Mouse (Mus musculus) brain, embryonic 14.5 days (tissue): ENCODE data around the gene Rpl7l1. TPM values are rescaled to one million over a fixed set of nuclear protein-coding genes. Genes with fewer than 3 reads are reported as not detected.

Experiments
- DNase-seq: peaks from one replicate; pipeline ENCODE4 v3.0.0-alpha.2; 2011; ENCODE audit warnings: low read depth
- CTCF ChIP-seq: fragments of 200-500 bp; IDR thresholded peaks from 2 replicates; pipeline ENCODE4 v1.5.1; 2012; ENCODE audit warnings: inconsistent platforms, mild to moderate bottlenecking, moderate library complexity, borderline replicate concordance; ENCODE audit not compliant: insufficient read depth, insufficient read length; ENCODE audit errors: extremely low read depth
- POLR2A ChIP-seq: fragments of 200-500 bp; IDR thresholded peaks from 2 replicates; pipeline ENCODE4 v1.6.1; 2012; ENCODE audit warnings: mild to moderate bottlenecking, inconsistent platforms, borderline replicate concordance; ENCODE audit not compliant: poor library complexity, insufficient read depth, insufficient read length, severe bottlenecking; ENCODE audit errors: extremely low read depth
- polyA plus RNA-seq: library from polyadenylated mRNA; depleted of rRNA; stranded (reverse); fragments of >200 nt; gene quantifications from 2 replicates; pipeline ENCODE4 v1.2.3, GENCODE M21; 2012; rRNA removed

The Rpl7l1 gene
- polyA plus RNA-seq, 1 experiment, result 68.7 TPM

GRCm38 (mm10) chr17:46725731-46726645 lies 56.5 kb downstream of the Rpl7l1 start:
- no peak for DNase-seq
- TF ChIP-seq CTCF (no peak), POLR2A (no peak)

GRCm38 (mm10) chr17:46725273-46725672 lies 57.2 kb downstream of the Rpl7l1 start:
- peak; percentile 46 for DNase-seq
- TF ChIP-seq POLR2A (no peak), CTCF (peak; percentile 57; the same call in 1 of the 2 replicates)

GRCm38 (mm10) chr17:46724477-46725084 lies 57.9 kb downstream of the Rpl7l1 start:
- DNase-seq, result no peak
- no peak for TF ChIP-seq POLR2A
- no peak for TF ChIP-seq CTCF

Other genes with a start within 250 kb of the Rpl7l1 start
- 37.5 and 50.4 TPM in 2 replicates for gene Cul9, start 236.3 kb downstream of the Rpl7l1 start, polyA plus RNA-seq
- 83.2 and 87.6 TPM in 2 replicates for gene Srf, start 226.5 kb downstream of the Rpl7l1 start, polyA plus RNA-seq
- 22.9 and 38.7 TPM in 2 replicates for gene Ptk7, start 153.2 kb downstream of the Rpl7l1 start, polyA plus RNA-seq
- 30.0 and 34.5 TPM in 2 replicates for gene Klc4, start 136.7 kb downstream of the Rpl7l1 start, polyA plus RNA-seq
- gene Mrpl2, start 136.4 kb downstream of the Rpl7l1 start, polyA plus RNA-seq, result 47.2 and 53.1 TPM in 2 replicates
- gene Cul7, start 132.3 kb downstream of the Rpl7l1 start, polyA plus RNA-seq, result 69.4 and 88.5 TPM in 2 replicates
- gene Rrp36, start 108.3 kb downstream of the Rpl7l1 start, polyA plus RNA-seq, result 36.7 and 37.2 TPM in 2 replicates
- gene Mea1, start 103.9 kb downstream of the Rpl7l1 start, polyA plus RNA-seq, result 141 and 144 TPM in 2 replicates
- 169 and 175 TPM in 2 replicates for gene Klhdc3, start 101.8 kb downstream of the Rpl7l1 start, polyA plus RNA-seq
- gene Ppp2r5d, start 77.6 kb downstream of the Rpl7l1 start, polyA plus RNA-seq, result 112 and 114 TPM in 2 replicates
- 46.7 and 58.5 TPM in 2 replicates for gene Pex6, start 71.2 kb downstream of the Rpl7l1 start, polyA plus RNA-seq
- 1.5 and 2.4 TPM in 2 replicates for gene Gnmt, start 53.5 kb downstream of the Rpl7l1 start, polyA plus RNA-seq
- 55.2 and 55.9 TPM in 2 replicates for gene Cnpy3, start 30.5 kb downstream of the Rpl7l1 start, polyA plus RNA-seq
- gene Ptcra, start 19.0 kb downstream of the Rpl7l1 start, polyA plus RNA-seq, result 0.08 and 0.11 TPM in 2 replicates
- 56.6 and 101 TPM in 2 replicates for gene 2310039H08Rik, start 10.0 kb downstream of the Rpl7l1 start, polyA plus RNA-seq
- 13.5 and 24.9 TPM in 2 replicates for gene Bicral, start 75.8 kb upstream of the Rpl7l1 start, polyA plus RNA-seq
- 33.7 and 40.8 TPM in 2 replicates for gene Tbcc, start 108.0 kb upstream of the Rpl7l1 start, polyA plus RNA-seq
- gene Prph2, start 127.8 kb upstream of the Rpl7l1 start, polyA plus RNA-seq, result 0.03 TPM in 1 of 2 replicates, not detected in the other
- 32.8 and 41.3 TPM in 2 replicates for gene Ubr2, start 227.9 kb upstream of the Rpl7l1 start, polyA plus RNA-seq